Mouse (Mus musculus) heart, embryonic 14.5 days (tissue): ENCODE results near the gene Tk1. TPM values are rescaled to one million over a fixed set of nuclear protein-coding genes. Genes with fewer than 3 reads are reported as not detected.
A peak's percentile ranks its signal among the peaks of the same experiment; 100 is the strongest.
"Not testable (repeated sequence)": the region's sequence is repeated elsewhere in the genome, so short reads cannot be mapped to it uniquely, and the experiment has no call there.

Experiments
- ATAC-seq: fragments of 200-750 bp; cut with Nextera tagmentation; 2 replicates; pipeline ENCODE4 v1.8.0; 2017; ENCODE audit warnings: low read depth, moderate TSS enrichment; ENCODE audit not compliant: insufficient number of reproducible peaks, insufficient read depth, low FRiP score
- H3K27ac ChIP-seq, 2 experiments: fragments of 200-500 bp in 1 of 2; fragments of 300-500 bp in 1 of 2; sonication (generic) in 1 of 2; replicated peaks in 1 of 2; 2 replicates each; pipeline ENCODE4 v1.5.1; 2012 to 2014; ENCODE audit warnings: low read depth in 2 of 2, low read length in 2 of 2, control low read depth in 1 of 2, mild to moderate bottlenecking in 1 of 2, mixed read lengths in 1 of 2; ENCODE audit not compliant: control insufficient read depth in 1 of 2, insufficient read depth in 1 of 2
- H3K27me3 ChIP-seq: fragments of 300-500 bp; sonication (generic); 2 replicates; pipeline ENCODE4 v1.6.1; 2014; ENCODE audit warnings: mild to moderate bottlenecking, low read length, control low read depth; ENCODE audit not compliant: control insufficient read depth, insufficient read depth
- H3K36me3 ChIP-seq: fragments of 300-500 bp; sonication (generic); 2 replicates; pipeline ENCODE4 v1.6.1; 2014; ENCODE audit warnings: mild to moderate bottlenecking, control low read depth, low read length, mixed read lengths; ENCODE audit not compliant: control insufficient read depth, insufficient read depth
- H3K4me1 ChIP-seq, 2 experiments: fragments of 200-500 bp in 1 of 2; fragments of 300-500 bp in 1 of 2; sonication (generic) in 1 of 2; 2 replicates each; pipeline ENCODE4 v1.6.1; 2012 to 2014; ENCODE audit warnings: low read length in 2 of 2, control low read depth in 1 of 2, mixed read lengths in 1 of 2; ENCODE audit not compliant: control insufficient read depth in 2 of 2, insufficient read depth in 2 of 2
- H3K4me2 ChIP-seq: fragments of 300-500 bp; sonication (generic); 2 replicates; pipeline ENCODE4 v1.6.1; 2014; ENCODE audit warnings: mild to moderate bottlenecking, low read length
- H3K4me3 ChIP-seq, 2 experiments: fragments of 200-500 bp in 1 of 2; fragments of 300-500 bp in 1 of 2; sonication (generic) in 1 of 2; 2 replicates each; pipeline ENCODE4 v1.5.1; 2012 to 2014; ENCODE audit warnings: low read length in 2 of 2, mild to moderate bottlenecking in 2 of 2, control low read depth in 1 of 2, low read depth in 1 of 2, moderate library complexity in 1 of 2; ENCODE audit not compliant: control insufficient read depth in 1 of 2, insufficient read depth in 1 of 2
- H3K9ac ChIP-seq: fragments of 300-500 bp; sonication (generic); 2 replicates; pipeline ENCODE4 v1.6.1; 2014; ENCODE audit warnings: mild to moderate bottlenecking, low read length
- H3K9me3 ChIP-seq: fragments of 300-500 bp; sonication (generic); 2 replicates; pipeline ENCODE4 v1.6.1; 2016; ENCODE audit warnings: low read length, control low read depth; ENCODE audit not compliant: control insufficient read depth
- WGBS: fragments of 180-500 bp; shearing (Covaris S2); extraction: QIAGEN DNeasy Blood & Tissue Kit; methylation state at CpG from one replicate; pipeline ENCODE4 v1.1.7; 2014; 5-methylcytosine and 5-hydroxymethylcytosine counted together
- polyA plus RNA-seq: library from polyadenylated mRNA; unstranded; fragments of >200 nt; fragmentation: Nextera tagmentation; extraction: Ambion mirVana; gene quantifications from 2 replicates; pipeline ENCODE4 v1.2.1, GENCODE M21; 2014

The Tk1 gene
- polyA plus RNA-seq, 1 experiment from 2014 or later = 100 TPM

DNA sequence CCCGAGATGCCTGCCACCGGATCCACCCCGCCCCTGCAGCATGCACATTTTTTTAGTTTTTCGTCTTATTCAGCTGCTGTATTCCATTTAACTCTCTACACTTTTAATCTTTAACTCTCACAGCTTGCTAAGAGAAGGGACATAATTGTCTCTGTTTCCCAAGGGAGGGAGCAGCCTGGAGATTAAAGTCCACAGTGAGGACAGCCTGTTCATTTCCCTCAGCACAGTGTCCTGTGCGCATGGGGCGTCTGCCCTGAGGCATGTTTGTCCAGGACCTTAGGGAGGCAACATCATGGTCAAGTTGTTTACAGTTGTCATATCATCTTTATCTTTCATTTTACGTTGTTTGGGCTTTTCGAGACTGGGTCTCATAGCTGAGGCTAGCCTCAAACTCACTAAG, 8.2 kb upstream of the Tk1 start:
- no peaks in the 10 kb centered on the region for H3K36me3 ChIP-seq
- H3K4me1 ChIP-seq = peaks cover 26 to 27% of the 10 kb centered on the region in 2 experiments
- H3K4me3 ChIP-seq = no peak overlapping the region
- no peak for ATAC-seq
- H3K27me3 ChIP-seq = no peaks in the 10 kb centered on the region
- no peak overlapping the region for H3K4me2 ChIP-seq
- no peak overlapping the region for H3K27ac ChIP-seq
- H3K9ac ChIP-seq = no peak overlapping the region
- WGBS = 84% methylated on average over 8 of the region's 8 CpGs
- no peaks in the 10 kb centered on the region for H3K9me3 ChIP-seq

DNA sequence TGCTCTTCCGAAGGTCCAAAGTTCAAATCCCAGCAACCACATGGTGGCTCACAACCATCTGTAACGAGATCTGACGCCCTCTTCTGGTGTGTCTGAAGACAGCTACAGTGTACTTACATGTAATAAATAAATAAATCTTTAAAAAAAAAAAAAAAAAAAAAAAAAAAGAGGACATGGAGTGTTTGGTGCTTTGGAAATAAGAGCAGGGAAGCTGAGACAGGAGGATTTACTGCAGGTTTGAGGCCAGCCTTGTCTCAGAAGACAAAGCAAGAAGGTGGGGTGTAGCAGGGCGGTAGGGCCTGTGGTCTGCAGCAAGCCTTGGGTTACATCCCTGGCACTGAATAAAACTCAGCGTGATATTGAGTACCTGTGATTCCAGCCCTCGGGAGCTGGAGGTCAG, 7.6 kb upstream of the Tk1 start:
- not testable (repeated sequence) for H3K9ac ChIP-seq, H3K4me3 ChIP-seq, H3K4me2 ChIP-seq, H3K36me3 ChIP-seq, H3K27ac ChIP-seq, H3K9me3 ChIP-seq, ATAC-seq, H3K27me3 ChIP-seq
- 90% methylated on average over 4 of the region's 6 CpGs for WGBS
- H3K4me1 ChIP-seq = peaks cover 29 to 31% of the 10 kb centered on the region in 2 experiments

DNA sequence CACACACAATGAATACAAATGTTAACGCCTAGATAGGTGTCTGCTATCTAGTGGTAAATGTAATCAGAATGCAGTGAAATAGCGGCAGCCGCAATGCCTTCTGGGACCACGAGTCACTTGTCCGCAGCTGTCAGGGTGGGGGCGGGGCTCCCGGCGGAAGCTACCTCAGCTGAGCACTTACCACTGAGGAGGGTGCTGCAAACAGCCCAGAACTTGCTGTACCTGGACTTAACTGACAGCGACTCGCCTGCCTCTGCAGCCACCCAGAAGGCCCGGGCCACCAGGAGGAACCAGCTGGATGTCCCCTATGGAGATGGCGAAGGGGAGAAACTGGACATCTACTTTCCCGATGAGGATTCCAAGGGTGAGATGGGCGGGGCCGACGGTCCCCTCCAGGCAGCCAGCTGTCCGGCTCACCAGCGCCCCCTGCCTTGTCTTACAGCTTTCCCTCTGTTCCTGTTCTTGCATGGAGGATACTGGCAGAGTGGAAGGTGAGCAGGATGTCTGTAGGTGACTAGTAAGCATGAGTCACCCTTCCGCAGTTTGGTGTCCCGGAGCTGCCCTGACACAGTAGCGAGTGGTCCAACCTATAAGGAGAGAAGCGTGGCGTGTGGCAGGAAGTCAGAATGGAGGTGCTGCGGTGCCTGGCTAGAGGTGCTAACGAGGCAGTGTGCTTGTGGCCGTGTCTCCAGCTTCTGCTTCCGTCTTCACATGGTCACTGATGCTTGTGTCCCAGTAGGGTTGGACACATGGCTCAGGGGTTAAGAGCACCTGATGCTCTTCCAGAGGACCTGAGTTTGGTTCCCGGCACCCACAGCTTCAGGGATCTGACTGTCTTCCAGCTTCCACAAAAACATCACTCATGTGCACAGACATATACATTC, 6.4 kb upstream of the Tk1 start:
- no peak for ATAC-seq
- Histone ChIP-seq H3K4me2 (peak overlapping the region; percentile 47), H3K9me3 (no peaks in the 10 kb centered on the region), H3K27ac (no peak overlapping the region), H3K36me3 (no peaks in the 10 kb centered on the region), H3K9ac (no peak overlapping the region), H3K4me3 (peak overlapping the region; percentile 15 to 26; a peak in 3 of 4 replicates), H3K4me1 (peaks cover 38 to 40% of the 10 kb centered on the region in 2 experiments), H3K27me3 (no peaks in the 10 kb centered on the region)
- 27% methylated on average over 28 of the region's 28 CpGs for WGBS

- ATAC-seq = no peak
- Histone ChIP-seq H3K36me3 (no peaks in the 10 kb centered on the region), H3K4me2 (no peak overlapping the region), H3K4me3 (no peak overlapping the region), H3K9ac (no peak overlapping the region; the same call in 1 of the 2 replicates), H3K4me1 (peaks cover 52 to 54% of the 10 kb centered on the region in 2 experiments), H3K27me3 (no peaks in the 10 kb centered on the region), H3K27ac (peak overlapping the region; percentile 90 to 97), H3K9me3 (no peaks in the 10 kb centered on the region)
- WGBS = 47% methylated on average over 9 of the region's 9 CpGs
Observed at GRCm38 (mm10) chr11:117830401-117830800, 4.5 kb upstream of the Tk1 start.

GRCm38 (mm10) chr11:117829671-117830215, 3.9 kb upstream of the Tk1 start:
- peaks cover 52 to 61% of the 10 kb centered on the region in 2 experiments for H3K4me1 ChIP-seq
- H3K4me2 ChIP-seq = peak overlapping the region; percentile 92; the same call in 1 of the 2 replicates
- no peaks in the 10 kb centered on the region for H3K27me3 ChIP-seq
- peak overlapping the region; percentile 90 to 97 for H3K27ac ChIP-seq
- peak overlapping the region; percentile 56 for H3K9ac ChIP-seq
- WGBS = 44% methylated on average over 2 of the region's 2 CpGs
- no peaks in the 10 kb centered on the region for H3K36me3 ChIP-seq
- H3K9me3 ChIP-seq = no peaks in the 10 kb centered on the region
- no peak for ATAC-seq
- no peak overlapping the region for H3K4me3 ChIP-seq

DNA sequence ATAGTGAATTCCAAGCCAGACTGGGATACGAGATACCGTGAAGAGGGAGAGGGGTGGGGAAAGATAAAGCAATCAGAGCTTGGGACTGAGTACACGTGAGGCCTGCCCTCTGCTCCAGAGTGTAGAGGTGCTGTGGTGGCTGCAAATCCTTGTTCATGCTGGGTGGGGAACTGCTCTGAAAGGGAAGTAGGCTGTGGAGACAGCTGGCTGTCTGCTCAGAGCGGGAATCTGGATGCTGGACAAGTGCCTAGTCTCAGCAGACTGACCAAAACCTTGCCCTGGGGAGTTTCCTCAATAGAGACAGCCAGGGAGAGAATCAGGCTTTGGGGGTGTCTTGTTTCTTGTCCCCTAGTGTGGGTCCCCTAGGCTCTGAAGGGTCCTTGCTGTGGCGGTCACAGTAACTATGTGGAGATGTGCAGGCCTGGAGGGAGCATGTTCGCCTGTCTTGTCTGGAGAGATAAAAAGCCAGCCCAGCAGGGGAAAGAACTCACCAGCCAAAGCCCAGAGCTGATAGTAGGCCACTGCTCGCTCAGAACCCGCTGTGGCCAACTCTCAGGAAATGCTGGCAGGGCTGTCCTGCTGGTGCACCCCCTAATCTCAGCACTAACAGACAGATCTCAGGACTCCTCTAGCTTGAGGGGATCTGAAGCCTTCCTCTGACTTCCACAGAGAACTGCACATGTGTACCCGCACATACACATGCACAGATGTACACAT, 3.2 kb upstream of the Tk1 start:
- ATAC-seq = peak; percentile 32; the same call in 1 of the 2 replicates
- Histone ChIP-seq H3K9me3 (no peaks in the 10 kb centered on the region), H3K9ac (peak overlapping the region; percentile 56), H3K27ac (peak overlapping the region; percentile 90 to 97), H3K36me3 (peaks cover 2% of the 10 kb centered on the region; the same call in 1 of the 2 replicates), H3K27me3 (no peaks in the 10 kb centered on the region), H3K4me1 (peaks cover 57 to 67% of the 10 kb centered on the region in 2 experiments), H3K4me2 (peak overlapping the region; percentile 92), H3K4me3 (no peak overlapping the region)
- 7% methylated on average over 9 of the region's 9 CpGs for WGBS

DNA sequence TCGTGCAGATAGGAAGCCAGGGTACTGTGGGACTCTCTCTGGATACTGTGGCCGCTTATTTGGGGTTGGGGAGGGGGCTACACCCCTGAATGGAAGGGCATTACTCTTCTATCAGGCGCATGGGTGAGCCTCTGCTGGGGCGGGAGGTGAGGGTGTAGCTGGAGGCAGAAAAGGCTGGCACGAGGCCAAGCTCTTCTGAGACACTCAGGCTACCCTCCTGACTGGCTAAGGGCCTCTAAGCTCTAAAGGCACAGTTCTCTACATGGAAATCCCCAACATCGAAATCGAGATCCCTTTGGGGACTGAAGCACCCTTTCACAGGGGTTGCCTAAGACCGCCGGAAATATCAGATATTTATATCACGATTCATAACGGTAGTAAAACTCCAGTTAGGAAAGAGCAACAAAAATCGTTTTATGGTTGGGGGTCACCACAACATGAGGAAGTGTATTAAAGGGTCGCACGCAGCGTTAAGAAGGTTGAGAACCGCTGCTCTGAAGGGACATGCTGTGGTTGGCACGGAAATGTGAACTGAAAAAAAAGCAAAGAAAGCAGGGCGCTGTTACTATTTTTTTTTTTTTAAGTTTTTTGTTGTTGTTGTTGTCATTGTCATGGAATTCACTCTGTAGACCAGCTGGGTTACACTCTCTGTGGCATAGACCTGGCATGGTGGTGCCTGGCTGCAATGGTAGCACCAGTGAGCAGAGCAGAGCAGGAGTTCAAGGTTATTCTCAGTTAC, 2.4 kb upstream of the Tk1 start:
- no peak for ATAC-seq
- peaks cover 61 to 74% of the 10 kb centered on the region in 2 experiments for H3K4me1 ChIP-seq
- H3K4me2 ChIP-seq = peak overlapping the region; percentile 92
- peak overlapping the region; percentile 86 for H3K9ac ChIP-seq
- peak overlapping the region; percentile 90 to 97 for H3K27ac ChIP-seq
- no peaks in the 10 kb centered on the region for H3K27me3 ChIP-seq
- no peaks in the 10 kb centered on the region for H3K9me3 ChIP-seq
- peaks cover 9% of the 10 kb centered on the region for H3K36me3 ChIP-seq
- H3K4me3 ChIP-seq = peak overlapping the region; percentile 1 to 10; a peak in 2 of 4 replicates
- WGBS = 39% methylated on average over 18 of the region's 18 CpGs
